Mouse (Mus musculus) lung, embryonic 16.5 days (tissue): ENCODE measurements around the gene Olfr905. TPM values are rescaled to one million over a fixed set of nuclear protein-coding genes. Genes with fewer than 3 reads are reported as not detected.

ENCODE experiments used
- ATAC-seq: fragments of 200-750 bp; cut with Nextera tagmentation; 2 replicates; pipeline ENCODE4 v1.8.0; 2017; ENCODE audit warnings: low read depth, mild to moderate bottlenecking, moderate library complexity
- H3K27ac ChIP-seq: fragments of 300-500 bp; sonication (generic); 2 replicates; pipeline ENCODE4 v1.5.1; 2014; ENCODE audit warnings: mild to moderate bottlenecking, control low read depth, low read length
- H3K27me3 ChIP-seq: fragments of 300-500 bp; sonication (generic); 2 replicates; pipeline ENCODE4 v1.6.1; 2014; ENCODE audit warnings: low read depth, low read length, mixed read lengths; ENCODE audit not compliant: control insufficient read depth, insufficient read depth
- H3K36me3 ChIP-seq: fragments of 300-500 bp; sonication (generic); 2 replicates; pipeline ENCODE4 v1.6.1; 2014; ENCODE audit warnings: low read length; ENCODE audit not compliant: control insufficient read depth, insufficient read depth
- H3K4me1 ChIP-seq: fragments of 300-500 bp; sonication (generic); replicated peaks from 2 replicates; pipeline ENCODE4 v1.6.1; 2014; ENCODE audit warnings: low read length, mixed read lengths; ENCODE audit not compliant: control insufficient read depth, insufficient read depth
- H3K4me2 ChIP-seq: fragments of 300-500 bp; sonication (generic); 2 replicates; pipeline ENCODE4 v1.6.1; 2014; ENCODE audit warnings: low read depth, low read length, control low read depth
- H3K4me3 ChIP-seq: fragments of 300-500 bp; sonication (generic); 2 replicates; pipeline ENCODE4 v1.5.1; 2014; ENCODE audit warnings: mild to moderate bottlenecking, low read length, control low read depth
- H3K9ac ChIP-seq: fragments of 300-500 bp; sonication (generic); 2 replicates; pipeline ENCODE4 v1.6.1; 2014; ENCODE audit warnings: low read length, control low read depth
- H3K9me3 ChIP-seq: fragments of 300-500 bp; sonication (generic); 2 replicates; pipeline ENCODE4 v1.6.1; 2016; ENCODE audit warnings: low read length; ENCODE audit not compliant: control insufficient read depth
- WGBS: fragments of 180-500 bp; shearing (Covaris S2); extraction: QIAGEN DNeasy Blood & Tissue Kit; methylation state at CpG from one replicate; pipeline ENCODE4 v1.1.7; 2014; 5-methylcytosine and 5-hydroxymethylcytosine counted together
- polyA plus RNA-seq: library from polyadenylated mRNA; unstranded; fragments of >200 nt; fragmentation: Nextera tagmentation; extraction: Ambion mirVana; gene quantifications from 2 replicates; pipeline ENCODE4 v1.2.1, GENCODE M21; 2015

The Olfr905 gene
- not detected in 2 replicates for polyA plus RNA-seq

DNA sequence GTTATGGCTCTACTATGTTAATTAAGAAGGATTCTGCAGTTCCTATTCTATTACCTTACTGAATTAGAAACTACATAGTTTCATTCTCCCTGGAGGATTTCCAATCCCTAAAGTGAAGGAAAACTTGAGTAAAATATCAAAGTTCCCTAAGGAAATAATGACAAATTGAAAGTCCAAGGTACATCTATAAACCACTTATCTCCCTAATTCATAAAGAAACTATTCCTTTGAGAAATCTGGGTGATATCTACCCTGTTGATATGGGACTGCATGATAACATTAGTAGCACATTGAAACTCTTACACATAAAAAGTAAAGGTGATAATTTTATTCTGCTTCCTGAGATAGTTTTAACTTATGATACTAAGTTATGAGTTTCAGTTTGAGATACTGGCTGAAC lies at the start of gene Olfr905:
Gene Olfr905, plus strand, starts transcription at position 301 of the 400 bp plus-strand sequence.
- Histone ChIP-seq H3K4me2 (no peak within 1 kb of the TSS), H3K9ac (no peak within 1 kb of the TSS), H3K4me3 (no peak within 1 kb of the TSS), H3K4me1 (no peaks in the 10 kb centered on the region), H3K9me3 (no peaks in the 10 kb centered on the region), H3K36me3 (no peaks in the 10 kb centered on the region), H3K27me3 (no peaks in the 10 kb centered on the region), H3K27ac (no peak within 1 kb of the TSS)
- ATAC-seq: no peak

DNA sequence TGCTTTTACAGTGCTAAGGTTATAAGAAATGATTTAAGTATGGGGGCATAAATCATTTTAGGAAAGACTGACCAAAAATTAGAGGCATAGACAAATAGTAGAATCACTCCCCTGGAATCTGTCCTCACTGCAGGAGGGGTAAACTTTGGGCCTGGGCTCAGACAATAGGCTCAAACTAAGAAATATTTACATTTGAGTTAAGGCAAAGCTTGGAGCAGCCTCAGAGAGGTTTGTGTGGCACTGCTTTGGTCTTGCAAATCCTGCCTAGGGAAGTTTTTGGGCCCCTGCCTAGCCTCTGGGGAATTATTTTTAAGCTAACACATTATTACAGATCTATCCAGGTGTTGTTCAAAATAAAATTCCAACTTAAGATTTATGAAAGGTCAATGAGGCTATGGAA lies 47.1 kb upstream of the Olfr905 start:
- Histone ChIP-seq H3K27me3 (no peaks in the 10 kb centered on the region), H3K9ac (no peak overlapping the region), H3K4me3 (no peak overlapping the region), H3K9me3 (no peaks in the 10 kb centered on the region), H3K4me2 (no peak overlapping the region), H3K27ac (no peak overlapping the region), H3K4me1 (no peaks in the 10 kb centered on the region), H3K36me3 (no peaks in the 10 kb centered on the region)
- ATAC-seq: no peak

DNA sequence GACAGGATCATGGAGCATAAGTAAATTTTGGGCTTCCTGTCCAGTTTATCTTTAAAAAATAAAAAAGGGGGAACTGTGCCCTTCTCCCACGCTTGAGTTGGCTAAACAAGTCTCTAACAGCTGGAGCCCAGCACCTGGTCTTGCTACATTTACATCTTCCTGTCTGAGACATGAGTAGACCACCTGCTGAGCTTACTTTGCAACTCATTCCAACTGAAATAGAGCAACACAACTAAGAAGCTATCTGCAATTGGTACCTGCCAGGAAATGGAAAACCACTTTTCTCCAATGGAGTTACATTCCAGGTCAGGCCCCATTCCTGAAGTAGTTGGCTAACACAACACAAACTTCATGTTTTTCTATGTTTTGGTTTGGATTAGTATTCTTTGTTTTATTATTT lies 43.9 kb upstream of the Olfr905 start:
- WGBS: 11% methylated on average over 1 of the region's 1 CpGs
- Histone ChIP-seq H3K27ac (no peak overlapping the region), H3K4me2 (no peak overlapping the region), H3K36me3 (no peaks in the 10 kb centered on the region), H3K9ac (no peak overlapping the region), H3K4me3 (no peak overlapping the region), H3K9me3 (no peaks in the 10 kb centered on the region), H3K27me3 (no peaks in the 10 kb centered on the region), H3K4me1 (no peaks in the 10 kb centered on the region)
- ATAC-seq: no peak

DNA sequence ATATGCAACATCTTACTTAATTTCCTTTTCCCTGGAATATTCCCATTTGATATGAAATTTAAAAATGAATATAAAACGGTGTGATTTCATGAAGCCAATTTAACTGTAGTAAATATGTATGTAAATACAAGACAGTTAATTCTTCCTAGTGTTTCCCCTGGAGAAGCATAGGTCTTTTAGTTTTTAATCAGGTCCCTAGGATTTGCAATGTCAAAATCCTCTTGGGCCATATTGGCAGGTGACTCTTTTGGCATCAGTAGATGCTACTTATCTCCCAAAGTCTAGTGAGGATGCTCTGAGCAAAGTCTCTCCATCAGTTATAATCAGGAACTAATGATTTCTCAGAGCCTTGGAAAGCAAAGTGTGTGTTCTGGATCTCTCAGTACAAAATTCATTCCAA lies 41.8 kb upstream of the Olfr905 start, which contains the start of gene Olfr901:
Gene Olfr901, plus strand, starts transcription at position 301 of the 400 bp plus-strand sequence.
- H3K36me3 ChIP-seq: no peaks in the 10 kb centered on the region
- H3K4me1 ChIP-seq: no peaks in the 10 kb centered on the region
- no peak within 1 kb of the TSS for H3K4me3 ChIP-seq
- no peak within 1 kb of the TSS for H3K27ac ChIP-seq
- H3K4me2 ChIP-seq: no peak within 1 kb of the TSS
- H3K9me3 ChIP-seq: no peaks in the 10 kb centered on the region
- no peaks in the 10 kb centered on the region for H3K27me3 ChIP-seq
- ATAC-seq: no peak
- WGBS: 82% methylated on average over 1 of the region's 1 CpGs
- H3K9ac ChIP-seq: no peak within 1 kb of the TSS

DNA sequence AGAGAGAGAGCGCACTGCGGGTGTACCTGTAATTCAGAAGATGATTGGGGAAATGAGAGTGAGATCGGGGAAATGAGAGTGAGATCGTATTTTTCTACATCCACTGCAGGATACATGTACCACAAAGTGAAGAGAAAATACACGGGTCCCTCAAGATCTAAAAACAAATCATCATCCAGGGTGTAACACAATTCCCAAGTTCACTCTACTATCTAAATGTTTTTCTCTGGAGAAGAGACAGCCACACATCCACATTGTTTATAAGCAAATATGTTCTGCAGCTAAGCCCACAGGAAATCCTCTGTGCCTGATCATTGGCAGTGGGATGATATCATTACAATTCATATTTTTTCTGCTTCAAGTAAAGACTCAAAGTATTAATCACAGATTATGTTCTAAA lies 23.6 kb upstream of the Olfr905 start, which contains the start of gene Olfr902:
Gene Olfr902, plus strand, starts transcription at position 301 of the 400 bp plus-strand sequence.
- Histone ChIP-seq H3K9me3 (no peaks in the 10 kb centered on the region), H3K27me3 (no peaks in the 10 kb centered on the region), H3K4me3 (no peak within 1 kb of the TSS), H3K4me1 (no peaks in the 10 kb centered on the region), H3K36me3 (no peaks in the 10 kb centered on the region), H3K4me2 (no peak within 1 kb of the TSS), H3K9ac (no peak within 1 kb of the TSS), H3K27ac (no peak within 1 kb of the TSS)
- no peak for ATAC-seq
- 83% methylated on average over 5 of the region's 5 CpGs for WGBS

DNA sequence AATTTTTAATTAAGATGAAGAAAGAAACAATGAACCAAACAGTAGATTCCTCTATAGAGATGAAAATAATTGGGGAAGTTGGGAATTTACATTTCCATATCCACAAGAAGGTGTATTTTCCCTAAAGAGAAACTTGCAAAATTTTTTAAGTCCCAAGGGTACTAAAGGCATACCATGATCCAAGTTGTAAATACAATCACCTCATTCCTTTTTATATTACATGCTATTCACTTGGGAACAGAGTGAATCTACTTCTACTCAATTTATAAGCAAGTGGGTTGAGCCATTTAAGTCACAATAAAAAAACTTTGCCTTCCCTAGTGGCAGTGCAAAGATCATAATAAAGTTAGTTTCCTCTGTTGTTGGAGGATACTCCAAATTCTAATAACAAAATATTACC lies 8.1 kb upstream of the Olfr905 start, which contains the start of gene Olfr904:
Gene Olfr904, plus strand, starts transcription at position 301 of the 400 bp plus-strand sequence.
- ATAC-seq: no peak
- Histone ChIP-seq H3K27me3 (no peaks in the 10 kb centered on the region), H3K4me1 (no peaks in the 10 kb centered on the region), H3K9ac (no peak within 1 kb of the TSS), H3K4me2 (no peak within 1 kb of the TSS), H3K4me3 (no peak within 1 kb of the TSS), H3K27ac (no peak within 1 kb of the TSS), H3K9me3 (no peaks in the 10 kb centered on the region), H3K36me3 (no peaks in the 10 kb centered on the region)

DNA sequence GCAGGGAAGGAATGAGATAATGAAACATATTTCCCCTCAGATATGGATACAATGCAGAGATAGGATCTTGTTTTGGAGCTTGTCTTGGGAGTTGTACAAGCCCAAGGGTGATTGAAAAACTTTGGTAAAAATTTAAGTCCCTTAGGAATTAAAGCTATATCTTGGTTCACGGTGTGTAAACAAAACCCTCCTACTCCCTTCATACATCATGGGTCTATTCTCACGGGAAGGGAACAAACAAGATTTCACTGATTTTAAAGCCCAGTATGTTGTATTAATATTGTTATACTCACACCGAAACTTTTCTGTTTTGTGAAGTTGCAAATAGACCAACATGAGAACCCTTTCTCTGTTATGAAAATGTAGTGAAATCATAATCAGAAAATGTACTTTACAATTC lies 15.9 kb downstream of the Olfr905 start, which contains the start of gene Olfr906:
Gene Olfr906, plus strand, starts transcription at position 301 of the 400 bp plus-strand sequence.
- Histone ChIP-seq H3K9ac (no peak within 1 kb of the TSS), H3K4me1 (no peaks in the 10 kb centered on the region), H3K4me2 (no peak within 1 kb of the TSS), H3K9me3 (no peaks in the 10 kb centered on the region), H3K36me3 (no peaks in the 10 kb centered on the region), H3K27ac (no peak within 1 kb of the TSS), H3K4me3 (no peak within 1 kb of the TSS), H3K27me3 (no peaks in the 10 kb centered on the region)
- ATAC-seq: no peak
- 68% methylated on average over 3 of the region's 3 CpGs for WGBS

DNA sequence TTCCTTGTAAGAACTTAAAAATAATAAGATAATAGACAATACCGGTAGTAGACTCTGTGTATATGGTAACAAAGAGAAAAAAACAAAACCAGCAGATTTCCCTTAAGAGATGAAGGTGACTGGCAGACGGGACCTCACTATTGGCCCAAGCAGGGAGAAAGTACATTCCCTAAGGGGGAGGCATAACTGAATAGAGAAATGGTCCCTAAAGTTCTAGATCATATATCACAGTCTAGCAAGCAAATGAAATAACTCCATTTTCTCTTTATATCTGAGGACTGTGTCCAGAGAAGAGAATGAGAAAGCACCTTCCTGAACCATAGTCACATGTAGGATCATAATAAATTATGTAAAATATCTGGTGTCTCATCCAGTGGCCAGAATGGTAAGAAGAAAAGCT lies 24.6 kb downstream of the Olfr905 start, which contains the start of gene Olfr907:
Gene Olfr907, plus strand, starts transcription at position 301 of the 400 bp plus-strand sequence.
- Histone ChIP-seq H3K27me3 (no peaks in the 10 kb centered on the region), H3K4me3 (no peak within 1 kb of the TSS), H3K9ac (no peak within 1 kb of the TSS), H3K27ac (no peak within 1 kb of the TSS), H3K36me3 (no peaks in the 10 kb centered on the region), H3K4me2 (no peak within 1 kb of the TSS), H3K4me1 (no peaks in the 10 kb centered on the region), H3K9me3 (no peaks in the 10 kb centered on the region)
- ATAC-seq: no peak
- 69% methylated on average over 2 of the region's 2 CpGs for WGBS

DNA sequence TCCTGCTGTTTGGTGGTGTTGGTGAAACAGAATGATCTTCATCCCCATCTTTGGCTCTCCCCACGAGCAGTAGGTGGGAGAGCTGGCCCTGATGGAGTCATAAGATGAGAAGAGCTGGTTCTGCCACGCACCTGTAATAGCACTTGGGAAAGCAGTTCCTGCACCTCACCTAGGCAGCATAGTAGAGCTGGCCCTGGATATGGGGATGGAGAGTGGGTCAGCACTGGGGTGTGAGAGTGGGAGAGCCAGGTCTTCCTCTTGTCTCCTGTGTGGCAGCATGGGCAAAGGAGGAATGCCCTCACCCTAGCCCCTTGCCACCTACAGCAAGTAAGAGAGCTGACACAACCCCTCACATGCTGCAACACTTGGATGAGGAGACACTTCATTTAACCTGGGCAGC lies 41.4 kb downstream of the Olfr905 start:
- ATAC-seq: no peak
- H3K27me3 ChIP-seq: no peaks in the 10 kb centered on the region
- H3K27ac ChIP-seq: no peak overlapping the region
- H3K9me3 ChIP-seq: no peaks in the 10 kb centered on the region
- H3K36me3 ChIP-seq: no peaks in the 10 kb centered on the region
- no peak overlapping the region for H3K9ac ChIP-seq
- H3K4me2 ChIP-seq: no peak overlapping the region
- WGBS: 66% methylated on average over 2 of the region's 2 CpGs
- H3K4me3 ChIP-seq: no peak overlapping the region
- H3K4me1 ChIP-seq: no peaks in the 10 kb centered on the region

DNA sequence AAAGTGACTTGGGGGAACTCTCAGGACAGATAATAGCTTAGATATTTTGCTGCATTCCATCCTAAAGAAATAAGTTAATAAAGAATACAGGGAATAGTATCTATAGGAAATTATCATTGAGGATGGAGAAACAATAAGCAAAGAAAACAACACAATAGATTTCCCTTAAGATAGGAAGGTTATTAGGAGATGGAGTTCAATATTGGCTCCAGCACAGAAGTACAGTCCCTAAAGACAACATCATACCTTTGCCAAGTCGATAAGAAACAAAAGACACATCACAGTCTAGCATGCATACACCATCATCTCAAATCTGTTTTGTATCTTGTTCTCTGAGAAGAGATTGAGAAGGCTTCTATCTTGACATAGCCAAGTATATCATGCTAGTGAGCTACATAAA lies 50.4 kb downstream of the Olfr905 start, which contains the start of gene Olfr911-ps1:
Gene Olfr911-ps1, plus strand, starts transcription at position 301 of the 400 bp plus-strand sequence.
- ATAC-seq: no peak
- Histone ChIP-seq H3K27me3 (no peaks in the 10 kb centered on the region), H3K4me3 (no peak within 1 kb of the TSS), H3K27ac (no peak within 1 kb of the TSS), H3K9me3 (no peaks in the 10 kb centered on the region), H3K4me2 (no peak within 1 kb of the TSS), H3K36me3 (no peaks in the 10 kb centered on the region), H3K9ac (no peak within 1 kb of the TSS), H3K4me1 (no peaks in the 10 kb centered on the region)
- WGBS: 53% methylated on average over 1 of the region's 1 CpGs
